Mouse (Mus musculus) layer of hippocampus, postnatal 14 days (tissue): ENCODE data around the gene Gm4791. TPM values are rescaled to one million over a fixed set of nuclear protein-coding genes. Genes with fewer than 3 reads are reported as not detected.

Source experiments
- DNase-seq, 2 experiments: peaks; one replicate each; pipeline ENCODE4 v3.0.0; 2021 to 2022; ENCODE audit warnings: low spot score in 2 of 2, mixed read lengths in 1 of 2
- long read RNA-seq, 2 experiments: library from polyadenylated mRNA; stranded (forward); transcript quantifications; one replicate each; pipeline ENCODE4 v2.0.0; 2021
- total RNA-seq, 2 experiments: library from RNA; stranded (reverse); gene quantifications; 2 replicates each; pipeline ENCODE4 v1.2.3; 2021

The Gm4791 gene
- not detected for total RNA-seq
- long read RNA-seq, experiment 1, result 0 reads
- long read RNA-seq, experiment 2, result 0 reads

GRCm38 (mm10) chr9:46998338-46998791 is at the start of gene Gm4791:
Gene Gm4791 (plus strand): TSS chr9:46998741.
- DNase-seq, result no peak

GRCm38 (mm10) chr9:46956286-46956685 is 42.3 kb upstream of the Gm4791 start:
- peak in 1 of 2 experiments; percentile 31 for DNase-seq

GRCm38 (mm10) chr9:46957420-46957950 is 41.1 kb upstream of the Gm4791 start:
- no peak for DNase-seq

GRCm38 (mm10) chr9:46966028-46966427 is 32.5 kb upstream of the Gm4791 start:
- no peak for DNase-seq

GRCm38 (mm10) chr9:46968970-46969369 is 29.6 kb upstream of the Gm4791 start:
- DNase-seq, result no peak

- no peak for DNase-seq
These were observed 29.1 kb upstream of the Gm4791 start for GRCm38 (mm10) chr9:46969406-46969805.

- no peak for DNase-seq
These were observed 19.7 kb upstream of the Gm4791 start for GRCm38 (mm10) chr9:46978806-46979205.

GRCm38 (mm10) chr9:46980111-46980510 is 18.4 kb upstream of the Gm4791 start:
- no peak for DNase-seq

GRCm38 (mm10) chr9:46983471-46983870 is 15.1 kb upstream of the Gm4791 start:
- peak in 1 of 2 experiments; percentile 41 for DNase-seq

GRCm38 (mm10) chr9:47041569-47041968 is 43.0 kb downstream of the Gm4791 start:
- no peak for DNase-seq
